Mouse (Mus musculus): ENCODE results near the gene Amz1. TPM values are rescaled to one million over a fixed set of nuclear protein-coding genes. Genes with fewer than 3 reads are reported as not detected.

The Amz1 gene
- total and polyA plus RNA-seq, 3 experiments = 7.5 to 12.4 (median 8.3) TPM

- peaks cover 14% of the 10 kb centered on the region for H3K9me3 ChIP-seq (replicated peaks; ENCODE audit: low read length)
- no peak overlapping the region for H3K9ac ChIP-seq (ENCODE audit: insufficient read depth, low read depth)
- H3K27ac ChIP-seq (ENCODE audit: insufficient read depth, low read depth) = no peak overlapping the region
- H3K4me3 ChIP-seq (replicated peaks in 1 of 3; ENCODE audit: low read depth in 2 of 3, low read length in 2 of 3, poor library complexity in 1 of 3) = no peak overlapping the region
- H3K4me1 ChIP-seq (ENCODE audit: control insufficient read depth in 1 of 2, insufficient read depth in 2 of 2) = peaks cover 16 to 30% of the 10 kb centered on the region in 2 experiments
- TF ChIP-seq MAFK (IDR thresholded peaks at IDR 0.05; ENCODE audit: insufficient replicate concordance, low read length) = no peak
- no peak for TF ChIP-seq POLR2A (IDR thresholded peaks at IDR 0.05; ENCODE audit: low read depth, low read length)
- no peak for TF ChIP-seq GABPA (IDR thresholded peaks at IDR 0.05; ENCODE audit: insufficient replicate concordance, low read depth, low read length)
- no peak for TF ChIP-seq NELFE (IDR thresholded peaks at IDR 0.05; ENCODE audit: low read depth, low read length)
- no peak for TF ChIP-seq ZMIZ1 (IDR thresholded peaks at IDR 0.05; ENCODE audit: low read depth, low read length)
- no peak for TF ChIP-seq SIN3A (IDR thresholded peaks at IDR 0.05; ENCODE audit: low read length)
- no peak for TF ChIP-seq MEF2A (IDR thresholded peaks at IDR 0.05; ENCODE audit: borderline replicate concordance, low read depth, low read length)
- TF ChIP-seq MAX (IDR thresholded peaks at IDR 0.05; ENCODE audit: low read length) = no peak
- no peak for TF ChIP-seq NRF1 (IDR thresholded peaks at IDR 0.05; ENCODE audit: low read depth, low read length)
- no peak for TF ChIP-seq USF1 (IDR thresholded peaks at IDR 0.05; ENCODE audit: low read depth, low read length)
- no peak for TF ChIP-seq MAZ (IDR thresholded peaks at IDR 0.05; ENCODE audit: low read depth, low read length)
- TF ChIP-seq RAD21 (IDR thresholded peaks at IDR 0.05; ENCODE audit: low read depth, low read length) = no peak
- no peak for TF ChIP-seq CHD1 (IDR thresholded peaks at IDR 0.05; ENCODE audit: low read depth, low read length)
- no peak for TF ChIP-seq SMC3 (IDR thresholded peaks at IDR 0.05; ENCODE audit: low read depth, low read length)
- no peak for TF ChIP-seq MXI1 (IDR thresholded peaks at IDR 0.05; ENCODE audit: low read depth, low read length)
- TF ChIP-seq E2F4 (IDR thresholded peaks at IDR 0.05; ENCODE audit: insufficient replicate concordance, low read depth, low read length) = no peak
- no peak for TF ChIP-seq POLR2AphosphoS2 (IDR thresholded peaks at IDR 0.05; ENCODE audit: low read depth, low read length)
- TF ChIP-seq EP300 (IDR thresholded peaks at IDR 0.05; ENCODE audit: low read length) = no peak
- H3K27me3 ChIP-seq (replicated peaks) = no peaks in the 10 kb centered on the region
- no peak overlapping the region for H3K4me2 ChIP-seq (ENCODE audit: insufficient read depth, low read depth, poor library complexity, severe bottlenecking)
- DNase-seq (ENCODE audit: extremely low read depth) = no peak
- H3K36me3 ChIP-seq (replicated peaks in 1 of 2; ENCODE audit: control insufficient read depth in 1 of 2, insufficient read depth in 1 of 2, low read length in 1 of 2) = peaks cover 22 to 68% of the 10 kb centered on the region in 2 experiments
- in situ Hi-C loops (cut with MboI; ENCODE audit: low pct_ligation_motif_present, low pct_unique_long_range_greater_than_20kb, low sequenced_read_pairs) (no loop called here), dilution Hi-C loops (cut with MboI; ENCODE audit: extremely low pct_ligation_motif_present, extremely low pct_unique_long_range_greater_than_20kb, low sequenced_read_pairs) (no loop called here)
- H3K79me2 ChIP-seq (replicated peaks; ENCODE audit: control insufficient read depth, extremely low read depth, insufficient read depth, poor library complexity, severe bottlenecking) = no peaks in the 10 kb centered on the region
Observed at GRCm38 (mm10) chr5:140752041-140752440, 28.1 kb downstream of the Amz1 start.

- peaks cover 22 to 64% of the 10 kb centered on the region in 2 experiments for H3K36me3 ChIP-seq (replicated peaks in 1 of 2; ENCODE audit: control insufficient read depth in 1 of 2, insufficient read depth in 1 of 2, low read length in 1 of 2)
- no peak overlapping the region for H3K9ac ChIP-seq (ENCODE audit: insufficient read depth, low read depth)
- H3K27ac ChIP-seq (ENCODE audit: insufficient read depth, low read depth) = no peak overlapping the region
- H3K4me1 ChIP-seq (ENCODE audit: control insufficient read depth in 1 of 2, insufficient read depth in 2 of 2) = peaks cover 16 to 28% of the 10 kb centered on the region in 2 experiments
- no peak overlapping the region for H3K4me2 ChIP-seq (ENCODE audit: insufficient read depth, low read depth, poor library complexity, severe bottlenecking)
- H3K27me3 ChIP-seq (replicated peaks) = no peaks in the 10 kb centered on the region
- in situ Hi-C loops (cut with MboI; ENCODE audit: low pct_ligation_motif_present, low pct_unique_long_range_greater_than_20kb, low sequenced_read_pairs) = no loop called here
- dilution Hi-C loops (cut with MboI; ENCODE audit: extremely low pct_ligation_motif_present, extremely low pct_unique_long_range_greater_than_20kb, low sequenced_read_pairs) = no loop called here
- H3K4me3 ChIP-seq (replicated peaks in 1 of 3; ENCODE audit: low read depth in 2 of 3, low read length in 2 of 3, poor library complexity in 1 of 3) = no peak overlapping the region
- peaks cover 14% of the 10 kb centered on the region for H3K9me3 ChIP-seq (replicated peaks; ENCODE audit: low read length)
- no peak for DNase-seq (ENCODE audit: extremely low read depth)
- H3K79me2 ChIP-seq (replicated peaks; ENCODE audit: control insufficient read depth, extremely low read depth, insufficient read depth, poor library complexity, severe bottlenecking) = no peaks in the 10 kb centered on the region
- TF ChIP-seq PAX5 (IDR thresholded peaks at IDR 0.05; ENCODE audit: low read length) = no peak
- TF ChIP-seq UBTF (IDR thresholded peaks at IDR 0.05; ENCODE audit: low read depth, low read length) = no peak
- TF ChIP-seq CTCF (conservative IDR thresholded peaks at IDR 0.05 in 1 of 2, IDR thresholded peaks at IDR 0.05 in 1 of 2; ENCODE audit: low read depth in 2 of 2, low read length in 2 of 2) = peak; percentile 23 to 30; a peak in 3 of 4 replicates
- TF ChIP-seq ZKSCAN1 (IDR thresholded peaks at IDR 0.05; ENCODE audit: borderline replicate concordance, low read depth, low read length) = no peak
- TF ChIP-seq MXI1 (IDR thresholded peaks at IDR 0.05; ENCODE audit: low read depth, low read length) = no peak
- no peak for TF ChIP-seq USF2 (conservative IDR thresholded peaks at IDR 0.05; ENCODE audit: low read depth, low read length)
- TF ChIP-seq JUND (conservative IDR thresholded peaks at IDR 0.05; ENCODE audit: low read depth, low read length) = no peak
Observed at GRCm38 (mm10) chr5:140752639-140753038, 28.7 kb downstream of the Amz1 start.
